In the genomic region with DNA sequence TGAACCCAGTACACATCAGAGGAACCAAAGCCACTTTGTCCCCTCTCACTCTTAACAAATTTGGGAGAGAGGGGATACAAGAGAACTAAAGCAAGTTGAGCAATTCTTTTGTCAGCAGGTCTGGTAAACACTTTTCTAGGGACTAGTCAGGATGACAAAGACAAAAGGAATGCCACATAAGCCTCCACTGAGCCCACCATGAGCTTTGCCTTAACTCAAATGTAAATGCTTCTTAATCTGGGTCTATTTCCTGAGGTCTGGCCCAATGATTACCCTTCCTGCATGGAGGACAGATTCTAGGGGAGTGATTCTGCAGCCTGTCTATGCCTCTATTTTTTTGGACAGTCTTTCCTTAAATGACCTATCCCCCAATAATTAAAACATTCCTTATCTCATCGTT, we compare ENCODE assay signal across 47 mouse cellular contexts. TPM values are rescaled to one million over a fixed set of nuclear protein-coding genes. Genes with fewer than 3 reads are reported as not detected.
"Had no signal": no experiment of that assay in that cellular context is flagged by ENCODE, and none has a peak within 500 bp of the region (broad histone marks: within the 10 kb centered on the region; RNA-seq: fewer than 3 reads in every experiment).

No protein-coding gene starts in this region.

- H3K4me1 ChIP-seq: limb, embryonic 10.5 days; limb, embryonic 12.5 days; limb, embryonic 13.5 days; limb, embryonic 15.5 days; liver, embryonic 12.5 days; liver, embryonic 13.5 days; liver, embryonic 15.5 days; lung, embryonic 15.5 days; megakaryocyte, embryonic 14.5 days; midbrain, embryonic 10.5 days; midbrain, embryonic 12.5 days; midbrain, embryonic 13.5 days; midbrain, embryonic 15.5 days; neural tube, embryonic 12.5 days; neural tube, embryonic 13.5 days had no signal

- H3K27ac ChIP-seq: limb, embryonic 10.5 days; limb, embryonic 12.5 days; limb, embryonic 13.5 days; limb, embryonic 15.5 days; liver, embryonic 12.5 days; liver, embryonic 13.5 days; liver, embryonic 14.5 days; liver, embryonic 15.5 days; lung, embryonic 15.5 days; macrophage; midbrain, embryonic 10.5 days; midbrain, embryonic 12.5 days; midbrain, embryonic 13.5 days; midbrain, embryonic 15.5 days; neural tube, embryonic 12.5 days; neural tube, embryonic 13.5 days had no signal

- ATAC-seq: liver, embryonic 12.5 days; liver, postnatal 0 days; lung, postnatal 0 days; midbrain, embryonic 13.5 days; midbrain, embryonic 15.5 days; midbrain, embryonic 16.5 days had no signal

- H3K36me3 ChIP-seq: limb, embryonic 10.5 days; limb, embryonic 12.5 days; limb, embryonic 13.5 days; limb, embryonic 15.5 days; liver, embryonic 12.5 days; liver, embryonic 13.5 days; liver, embryonic 15.5 days; lung, embryonic 15.5 days; midbrain, embryonic 10.5 days; midbrain, embryonic 12.5 days; midbrain, embryonic 13.5 days; midbrain, embryonic 15.5 days; neural tube, embryonic 12.5 days; neural tube, embryonic 13.5 days had no signal

- H3K4me3 ChIP-seq: limb, embryonic 10.5 days; limb, embryonic 12.5 days; limb, embryonic 13.5 days; limb, embryonic 15.5 days; liver, embryonic 12.5 days; liver, embryonic 13.5 days; liver, embryonic 15.5 days; lung, embryonic 15.5 days; megakaryocyte, embryonic 14.5 days; midbrain, embryonic 10.5 days; midbrain, embryonic 12.5 days; midbrain, embryonic 13.5 days; midbrain, embryonic 15.5 days; myocyte; neural tube, embryonic 12.5 days; neural tube, embryonic 13.5 days had no signal

- H3K9ac ChIP-seq: limb, embryonic 12.5 days; limb, embryonic 13.5 days; limb, embryonic 15.5 days; liver, embryonic 12.5 days; liver, embryonic 13.5 days; liver, embryonic 14.5 days; liver, embryonic 15.5 days; liver, postnatal 0 days; lung, embryonic 14.5 days; lung, embryonic 15.5 days; midbrain, embryonic 12.5 days; midbrain, embryonic 13.5 days; midbrain, embryonic 15.5 days; neural tube, embryonic 12.5 days; neural tube, embryonic 13.5 days had no signal

- H3K27me3 ChIP-seq: limb, embryonic 12.5 days; limb, embryonic 13.5 days; limb, embryonic 15.5 days; liver, embryonic 12.5 days; liver, embryonic 13.5 days; liver, embryonic 15.5 days; lung, embryonic 15.5 days; megakaryocyte, embryonic 14.5 days; midbrain, embryonic 12.5 days; midbrain, embryonic 13.5 days; midbrain, embryonic 15.5 days; neural tube, embryonic 12.5 days; neural tube, embryonic 13.5 days had no signal

- H3K9me3 ChIP-seq: limb, embryonic 10.5 days; limb, embryonic 15.5 days; liver, embryonic 12.5 days; liver, embryonic 13.5 days; liver, embryonic 15.5 days; lung, embryonic 15.5 days; midbrain, embryonic 10.5 days; midbrain, embryonic 12.5 days; midbrain, embryonic 15.5 days; neural tube, embryonic 12.5 days had no signal

- DNase-seq: left cerebral cortex, postnatal 4 days; liver; liver, embryonic 13.5 days; liver, postnatal 0 days; lung, adult 18-20 months; lung, adult 2 months; lung, embryonic 14.5 days; lung, postnatal 10 days; lung, postnatal 14 days; lung, postnatal 36 days; lung, postnatal 4 days; midbrain, embryonic 14.5 days had no signal

- H3K4me2 ChIP-seq: limb, embryonic 12.5 days; limb, embryonic 13.5 days; limb, embryonic 15.5 days; liver, embryonic 11.5 days; liver, embryonic 12.5 days; liver, embryonic 13.5 days; liver, embryonic 15.5 days; lung, embryonic 14.5 days; lung, embryonic 15.5 days; midbrain, embryonic 11.5 days; midbrain, embryonic 12.5 days; midbrain, embryonic 13.5 days; midbrain, embryonic 15.5 days; neural tube, embryonic 12.5 days; neural tube, embryonic 13.5 days had no signal

RNA-seq across cellular contexts. Expression of a gene that starts 14.5 kb away (rescaled TPM):
- total RNA-seq: left cerebral cortex, postnatal 14 days; left cerebral cortex, postnatal 25 days; left cerebral cortex, postnatal 36 days; left cerebral cortex, postnatal 4 days; liver, adult 2 months; megakaryocyte progenitor cell, adult 5-6 weeks; megakaryocyte, adult 5-6 weeks; megakaryocyte-erythroid progenitor cell, adult 5-6 weeks; midbrain, postnatal 0 days; monocyte, adult 5-6 weeks had no signal
- polyA plus RNA-seq: limb, embryonic 10.5 days; limb, embryonic 11.5 days; limb, embryonic 12.5 days; limb, embryonic 13.5 days; limb, embryonic 14.5 days; limb, embryonic 15.5 days; liver, adult 2 months; liver, embryonic 11.5 days; liver, embryonic 12.5 days; liver, embryonic 13.5 days; liver, embryonic 14.5 days; liver, embryonic 15.5 days; liver, embryonic 16.5 days; liver, postnatal 0 days; lung, adult 2 months; lung, embryonic 14.5 days; lung, embryonic 15.5 days; lung, embryonic 16.5 days; lung, postnatal 0 days; macrophage; midbrain, embryonic 10.5 days; midbrain, embryonic 11.5 days; midbrain, embryonic 12.5 days; midbrain, embryonic 13.5 days; midbrain, embryonic 14.5 days; midbrain, embryonic 15.5 days; midbrain, embryonic 16.5 days; midbrain, postnatal 0 days; myocyte; neural tube, embryonic 11.5 days; neural tube, embryonic 12.5 days; neural tube, embryonic 13.5 days had no signal

RNA-seq across cellular contexts. Expression of a gene that starts 19.5 kb away (rescaled TPM):
- total RNA-seq: left cerebral cortex, postnatal 14 days; left cerebral cortex, postnatal 25 days; left cerebral cortex, postnatal 36 days; left cerebral cortex, postnatal 4 days; liver, adult 2 months; megakaryocyte progenitor cell, adult 5-6 weeks; megakaryocyte, adult 5-6 weeks; megakaryocyte-erythroid progenitor cell, adult 5-6 weeks; midbrain, postnatal 0 days had no signal
- polyA plus RNA-seq: limb, embryonic 10.5 days; limb, embryonic 11.5 days; limb, embryonic 12.5 days; limb, embryonic 13.5 days; limb, embryonic 14.5 days; limb, embryonic 15.5 days; liver, adult 2 months; liver, embryonic 11.5 days; liver, embryonic 12.5 days; liver, embryonic 13.5 days; liver, embryonic 14.5 days; liver, embryonic 15.5 days; liver, embryonic 16.5 days; liver, postnatal 0 days; lung, adult 2 months; lung, embryonic 14.5 days; lung, embryonic 15.5 days; lung, embryonic 16.5 days; lung, postnatal 0 days; macrophage; midbrain, embryonic 10.5 days; midbrain, embryonic 11.5 days; midbrain, embryonic 12.5 days; midbrain, embryonic 13.5 days; midbrain, embryonic 14.5 days; midbrain, embryonic 15.5 days; midbrain, embryonic 16.5 days; myocyte; neural tube, embryonic 11.5 days; neural tube, embryonic 12.5 days; neural tube, embryonic 13.5 days had no signal

RNA-seq across cellular contexts. Expression of a gene that starts 58.3 kb away (rescaled TPM):
- total RNA-seq: left cerebral cortex, postnatal 14 days; left cerebral cortex, postnatal 25 days; left cerebral cortex, postnatal 36 days; left cerebral cortex, postnatal 4 days; liver, adult 2 months; megakaryocyte progenitor cell, adult 5-6 weeks; megakaryocyte, adult 5-6 weeks; megakaryocyte-erythroid progenitor cell, adult 5-6 weeks; midbrain, postnatal 0 days; monocyte, adult 5-6 weeks had no signal
- polyA plus RNA-seq: limb, embryonic 10.5 days; limb, embryonic 11.5 days; limb, embryonic 12.5 days; limb, embryonic 13.5 days; limb, embryonic 14.5 days; limb, embryonic 15.5 days; liver, adult 2 months; liver, embryonic 11.5 days; liver, embryonic 12.5 days; liver, embryonic 13.5 days; liver, embryonic 15.5 days; liver, postnatal 0 days; lung, adult 2 months; lung, embryonic 14.5 days; lung, embryonic 15.5 days; lung, embryonic 16.5 days; lung, postnatal 0 days; macrophage; midbrain, embryonic 10.5 days; midbrain, embryonic 11.5 days; midbrain, embryonic 12.5 days; midbrain, embryonic 13.5 days; midbrain, embryonic 14.5 days; midbrain, embryonic 15.5 days; midbrain, embryonic 16.5 days; midbrain, postnatal 0 days; myocyte; neural tube, embryonic 11.5 days; neural tube, embryonic 12.5 days; neural tube, embryonic 13.5 days had no signal
